Mouse (Mus musculus) urinary bladder, adult 2 months (tissue): ENCODE measurements around the gene Grhl3. TPM values are rescaled to one million over a fixed set of nuclear protein-coding genes. Genes with fewer than 3 reads are reported as not detected.
A peak's percentile ranks its signal among the peaks of the same experiment; 100 is the strongest.

Experiments
- DNase-seq: peaks from one replicate; pipeline ENCODE4 v3.0.0; 2022; ENCODE audit warnings: low spot score
- polyA plus RNA-seq: library from polyadenylated mRNA; depleted of rRNA; stranded (reverse); fragments of >200 nt; gene quantifications from 2 replicates; pipeline ENCODE4 v1.2.3, GENCODE M21; 2012; rRNA removed

Grhl3 gene
- polyA plus RNA-seq, 1 experiment, result 78.8 TPM

GRCm38 (mm10) chr4:135494521-135495396 lies 78.7 kb downstream of the Grhl3 start, which contains the start of the genes Stpg1 and Nipal3:
Gene Stpg1 (plus strand): TSS chr4:135494790.
Gene Nipal3 (minus strand): TSS chr4:135495038.
- peak; percentile 75 for DNase-seq

DNA sequence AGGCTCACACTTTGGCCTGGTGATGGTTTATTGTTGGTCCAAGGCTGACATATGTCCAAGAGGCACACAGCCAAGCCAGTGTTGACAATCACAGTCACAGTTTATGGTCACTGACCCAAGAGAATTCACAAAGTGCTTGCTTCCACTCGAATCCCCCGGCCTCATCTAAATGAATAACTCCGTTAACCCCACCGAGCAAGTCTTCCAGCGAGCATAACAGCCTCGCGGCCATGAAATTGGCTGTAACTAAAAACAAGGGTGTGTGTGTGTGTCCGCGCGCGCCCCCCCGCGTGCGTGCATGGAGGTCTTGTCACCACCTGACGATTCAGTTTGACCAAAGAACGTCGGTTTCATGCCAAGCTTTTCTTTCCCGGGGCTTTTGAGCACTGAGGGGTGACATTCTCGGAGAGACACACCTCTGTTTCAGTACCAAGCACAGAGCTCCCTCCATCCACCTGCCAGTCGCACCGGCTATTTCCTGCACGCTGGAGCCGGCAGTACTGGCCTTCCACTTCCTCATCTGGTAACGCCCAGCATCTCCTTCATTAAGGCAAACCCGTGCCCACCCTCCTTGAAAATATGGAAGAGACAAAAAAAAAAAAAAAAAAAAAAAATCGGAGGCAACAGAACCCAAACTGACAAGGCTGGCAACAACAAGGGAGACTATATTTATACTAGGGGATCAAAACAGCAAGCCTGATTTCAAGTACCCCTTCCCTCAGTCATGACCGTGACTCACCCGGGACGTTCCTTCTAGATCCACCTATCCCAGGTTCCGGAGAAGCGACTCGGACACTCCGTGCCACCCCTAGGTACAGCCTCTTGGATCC lies 79.5 kb downstream of the Grhl3 start:
- no peak for DNase-seq

- DNase-seq, result no peak
Measured at GRCm38 (mm10) chr4:135493271-135493670, 80.2 kb downstream of the Grhl3 start.

Other genes starting within 250 kb of the Grhl3 start
- gene Srrm1, start 220.3 kb downstream of the Grhl3 start, polyA plus RNA-seq, result 72.7 and 112 TPM in 2 replicates
- 9.9 and 10.4 TPM in 2 replicates for gene Ncmap, start 175.4 kb downstream of the Grhl3 start, polyA plus RNA-seq
- gene Rcan3, start 139.8 kb downstream of the Grhl3 start, polyA plus RNA-seq, result 18.7 and 20.4 TPM in 2 replicates
- gene Stpg1, start 78.8 kb downstream of the Grhl3 start, polyA plus RNA-seq, result 1.3 and 1.4 TPM in 2 replicates
- 26.9 and 40.9 TPM in 2 replicates for gene Nipal3, start 78.6 kb downstream of the Grhl3 start, polyA plus RNA-seq
- 6.5 and 8.0 TPM in 2 replicates for gene Ifnlr1, start 112.7 kb upstream of the Grhl3 start, polyA plus RNA-seq
- gene Il22ra1, start 154.5 kb upstream of the Grhl3 start, polyA plus RNA-seq, result 0.38 and 0.47 TPM in 2 replicates
- 0.21 and 0.25 TPM in 2 replicates for gene Myom3, start 186.1 kb upstream of the Grhl3 start, polyA plus RNA-seq